Comparison of ENCODE assay signal across 13 mouse cellular contexts in genomic region chr7:73551370-73551769, GRCm38 (mm10). TPM values are rescaled to one million over a fixed set of nuclear protein-coding genes. Genes with fewer than 3 reads are reported as not detected.
A peak's percentile ranks its signal among the peaks of the same experiment; 100 is the strongest.
DNase-seq lines count a peak whose midpoint lies in the region; ATAC-seq and TF ChIP-seq lines count a peak whose summit lies in the region.
"Had no signal": no experiment of that assay in that cellular context is flagged by ENCODE, and none has a peak within 500 bp of the region (broad histone marks: within the 10 kb centered on the region; RNA-seq: fewer than 3 reads in every experiment).

No protein-coding gene starts in this region.

- TF ChIP-seq POLR2A in lung, adult 2 months (IDR thresholded peaks at IDR 0.05; ENCODE audit: borderline replicate concordance, extremely low read depth, low read depth, low read length): no peak
- no peak for TF ChIP-seq POLR2A in bone marrow macrophage, adult 2 months (IDR thresholded peaks at IDR 0.05; ENCODE audit: borderline replicate concordance, low read depth, low read length)

- no peak for TF ChIP-seq CTCF in lung, postnatal 0 days (IDR thresholded peaks at IDR 0.05)
- no peak for TF ChIP-seq CTCF in lung, adult 2 months (IDR thresholded peaks at IDR 0.05; ENCODE audit: insufficient read depth, low read length)
- TF ChIP-seq CTCF in bone marrow macrophage, adult 2 months (IDR thresholded peaks at IDR 0.05; ENCODE audit: low read depth, low read length): no peak

- H3K4me2 ChIP-seq in heart, embryonic 13.5 days: peak overlapping the region; percentile 61; the same call in 1 of the 2 replicates
- peak overlapping the region; percentile 47; the same call in 1 of the 2 replicates for H3K4me2 ChIP-seq in lung, postnatal 0 days (replicated peaks; ENCODE audit: low read depth, low read length)

- H3K27ac ChIP-seq in heart, embryonic 13.5 days (replicated peaks): no peak overlapping the region
- no peak overlapping the region for H3K27ac ChIP-seq in lung, postnatal 0 days (ENCODE audit: low read length)
- H3K27ac ChIP-seq in bone marrow macrophage, adult 2 months (ENCODE audit: insufficient read depth, low read depth, low read length): peak overlapping the region; percentile 17; the same call in 1 of the 2 replicates

- no peaks in the 10 kb centered on the region for H3K9me3 ChIP-seq in heart, embryonic 13.5 days
- no peaks in the 10 kb centered on the region for H3K9me3 ChIP-seq in lung, postnatal 0 days (ENCODE audit: low read length)
- H3K9me3 ChIP-seq: heart, embryonic 15.5 days had no signal

- peaks cover 37% of the 10 kb centered on the region for H3K4me1 ChIP-seq in heart, embryonic 13.5 days
- peaks cover 8% of the 10 kb centered on the region; the same call in 1 of the 2 replicates for H3K4me1 ChIP-seq in lung, postnatal 0 days (ENCODE audit: insufficient read depth, low read depth, low read length)
- peaks cover 17% of the 10 kb centered on the region for H3K4me1 ChIP-seq in lung, adult 2 months (ENCODE audit: control insufficient read depth, insufficient read depth, low read length)
- peaks cover 16% of the 10 kb centered on the region for H3K4me1 ChIP-seq in bone marrow macrophage, adult 2 months (ENCODE audit: control insufficient read depth, insufficient read depth, low read length)

- TF ChIP-seq EP300 in lung, postnatal 0 days (IDR thresholded peaks at IDR 0.05): no peak

- no peak for DNase-seq in heart, adult 11 months
- DNase-seq in lung, postnatal 0 days (ENCODE audit: low spot score): no peak
- no peak for DNase-seq in lung, adult 2 months
- DNase-seq in naive thymus-derived CD4-positive, alpha-beta T cell, adult 2 months (ENCODE audit: low read depth): peak; percentile 58
- DNase-seq in adrenal gland, postnatal 14 days: no peak
- DNase-seq: cerebellum, adult 2 months; gastrocnemius, postnatal 36 days; kidney, postnatal 10 days; layer of hippocampus, adult 9-11 months; left cerebral cortex, postnatal 4 days had no signal

- no peaks in the 10 kb centered on the region for H3K27me3 ChIP-seq in heart, embryonic 13.5 days (replicated peaks)
- H3K27me3 ChIP-seq in lung, postnatal 0 days (replicated peaks; ENCODE audit: insufficient read depth, low read length): no peaks in the 10 kb centered on the region
- H3K27me3 ChIP-seq: heart, embryonic 15.5 days had no signal

- no peak for ATAC-seq in heart, embryonic 13.5 days (ENCODE audit: extremely low read depth, insufficient number of reproducible peaks, low FRiP score, low TSS enrichment)
- ATAC-seq in lung, postnatal 0 days: no peak

- no peak overlapping the region for H3K9ac ChIP-seq in heart, embryonic 13.5 days
- no peak overlapping the region for H3K9ac ChIP-seq in lung, postnatal 0 days (replicated peaks; ENCODE audit: low read depth)
- H3K9ac ChIP-seq: heart, embryonic 15.5 days had no signal

- H3K36me3 ChIP-seq in heart, embryonic 13.5 days: peaks cover 50% of the 10 kb centered on the region
- H3K36me3 ChIP-seq in lung, postnatal 0 days (ENCODE audit: insufficient read depth, low read length): peaks cover 10% of the 10 kb centered on the region; the same call in 1 of the 2 replicates

- H3K4me3 ChIP-seq in heart, embryonic 13.5 days: no peak overlapping the region
- no peak overlapping the region for H3K4me3 ChIP-seq in lung, postnatal 0 days (ENCODE audit: low read depth, low read length)
- H3K4me3 ChIP-seq in lung, adult 2 months (replicated peaks; ENCODE audit: extremely low read depth, low read depth, low read length): no peak overlapping the region
- H3K4me3 ChIP-seq in bone marrow macrophage, adult 2 months (ENCODE audit: insufficient read depth, low read length): no peak overlapping the region

RNA-seq across cellular contexts. Expression of gene Chd2, which starts 9.7 kb away (rescaled TPM):
- polyA plus RNA-seq in heart, embryonic 13.5 days (2015; fragmentation: Nextera tagmentation; extraction: Ambion mirVana): 31.3 and 34.1 TPM in 2 replicates
- polyA plus RNA-seq in lung, postnatal 0 days (2015; fragmentation: Nextera tagmentation; extraction: Ambion mirVana): 38.0 and 39.9 TPM in 2 replicates
- 41.0 and 48.5 TPM in 2 replicates for polyA plus RNA-seq in lung, adult 2 months (2012; rRNA removed)
- 44.4 and 47.9 TPM in 2 replicates for polyA plus RNA-seq in bone marrow macrophage, adult 2 months (2012; ENCODE audit: insufficient read depth, insufficient read length, missing spikeins)
- total RNA-seq in adrenal gland, postnatal 14 days (2021): 45.1 and 52.8 TPM in 2 replicates
